Mouse (Mus musculus): ENCODE measurements around the gene Fmc1. TPM values are rescaled to one million over a fixed set of nuclear protein-coding genes. Genes with fewer than 3 reads are reported as not detected.

Gene Fmc1
- polyA plus RNA-seq (2014; fragmentation: Nextera tagmentation; extraction: Ambion mirVana): 189 and 195 TPM in 2 replicates

- WGBS (ENCODE audit: insufficient replicate concordance): 3% methylated on average over 41 of the region's 41 CpGs
- Histone ChIP-seq H3K9ac (ENCODE audit: low read depth, low read length) (peak within 1 kb of the TSS; percentile 98), H3K27ac (ENCODE audit: low read depth, low read length) (peak within 1 kb of the TSS; percentile 94), H3K27me3 (ENCODE audit: control insufficient read depth, insufficient read depth, low read length) (no peaks in the 10 kb centered on the region), H3K4me3 (ENCODE audit: low read depth, low read length) (peak within 1 kb of the TSS; percentile 82), H3K36me3 (ENCODE audit: control insufficient read depth, insufficient read depth, low read length) (no peaks in the 10 kb centered on the region), H3K9me3 (replicated peaks; ENCODE audit: control insufficient read depth, low read length) (no peaks in the 10 kb centered on the region), H3K4me2 (peak within 1 kb of the TSS; percentile 64), H3K4me1 (ENCODE audit: control insufficient read depth, insufficient read depth, low read length) (no peaks in the 10 kb centered on the region)
- ATAC-seq (replicated peaks; ENCODE audit: insufficient number of reproducible peaks, low FRiP score, low TSS enrichment): peak; percentile 84
Measured at GRCm38 (mm10) chr6:38533428-38534405, at the start of gene Fmc1. Gene Fmc1 (plus strand): TSS chr6:38533502.

GRCm38 (mm10) chr6:38492550-38492949, 40.8 kb upstream of the Fmc1 start:
- H3K4me1 ChIP-seq (ENCODE audit: control insufficient read depth, insufficient read depth, low read length): no peaks in the 10 kb centered on the region
- H3K9me3 ChIP-seq (replicated peaks; ENCODE audit: control insufficient read depth, low read length): no peaks in the 10 kb centered on the region
- H3K27ac ChIP-seq (ENCODE audit: low read depth, low read length): no peak overlapping the region
- no peak overlapping the region for H3K4me3 ChIP-seq (ENCODE audit: low read depth, low read length)
- WGBS (ENCODE audit: insufficient replicate concordance): 81% methylated on average over 3 of the region's 3 CpGs
- no peak overlapping the region for H3K9ac ChIP-seq (ENCODE audit: low read depth, low read length)
- ATAC-seq (replicated peaks; ENCODE audit: insufficient number of reproducible peaks, low FRiP score, low TSS enrichment): no peak
- H3K27me3 ChIP-seq (ENCODE audit: control insufficient read depth, insufficient read depth, low read length): no peaks in the 10 kb centered on the region
- no peak overlapping the region for H3K4me2 ChIP-seq
- H3K36me3 ChIP-seq (ENCODE audit: control insufficient read depth, insufficient read depth, low read length): peaks cover 17% of the 10 kb centered on the region

GRCm38 (mm10) chr6:38495641-38496040, 37.7 kb upstream of the Fmc1 start:
- Histone ChIP-seq H3K4me1 (ENCODE audit: control insufficient read depth, insufficient read depth, low read length) (no peaks in the 10 kb centered on the region), H3K27me3 (ENCODE audit: control insufficient read depth, insufficient read depth, low read length) (no peaks in the 10 kb centered on the region), H3K27ac (ENCODE audit: low read depth, low read length) (no peak overlapping the region), H3K9ac (ENCODE audit: low read depth, low read length) (no peak overlapping the region), H3K4me3 (ENCODE audit: low read depth, low read length) (no peak overlapping the region), H3K4me2 (no peak overlapping the region), H3K9me3 (replicated peaks; ENCODE audit: control insufficient read depth, low read length) (no peaks in the 10 kb centered on the region), H3K36me3 (ENCODE audit: control insufficient read depth, insufficient read depth, low read length) (peaks cover 24% of the 10 kb centered on the region)
- ATAC-seq (replicated peaks; ENCODE audit: insufficient number of reproducible peaks, low FRiP score, low TSS enrichment): no peak
- WGBS (ENCODE audit: insufficient replicate concordance): 48% methylated on average over 4 of the region's 4 CpGs

GRCm38 (mm10) chr6:38512096-38512495, 21.2 kb upstream of the Fmc1 start:
- Histone ChIP-seq H3K9me3 (replicated peaks; ENCODE audit: control insufficient read depth, low read length) (no peaks in the 10 kb centered on the region), H3K27ac (ENCODE audit: low read depth, low read length) (no peak overlapping the region), H3K4me3 (ENCODE audit: low read depth, low read length) (no peak overlapping the region), H3K36me3 (ENCODE audit: control insufficient read depth, insufficient read depth, low read length) (no peaks in the 10 kb centered on the region), H3K4me1 (ENCODE audit: control insufficient read depth, insufficient read depth, low read length) (no peaks in the 10 kb centered on the region), H3K4me2 (no peak overlapping the region), H3K9ac (ENCODE audit: low read depth, low read length) (no peak overlapping the region), H3K27me3 (ENCODE audit: control insufficient read depth, insufficient read depth, low read length) (no peaks in the 10 kb centered on the region)
- ATAC-seq (replicated peaks; ENCODE audit: insufficient number of reproducible peaks, low FRiP score, low TSS enrichment): no peak
- WGBS (ENCODE audit: insufficient replicate concordance): 97% methylated on average over 1 of the region's 1 CpGs

- H3K9ac ChIP-seq (ENCODE audit: low read depth, low read length): no peak overlapping the region
Measured at GRCm38 (mm10) chr6:38512830-38513229, 20.5 kb upstream of the Fmc1 start.

GRCm38 (mm10) chr6:38515201-38515600, 18.1 kb upstream of the Fmc1 start:
- no peaks in the 10 kb centered on the region for H3K27me3 ChIP-seq (ENCODE audit: control insufficient read depth, insufficient read depth, low read length)
- ATAC-seq (replicated peaks; ENCODE audit: insufficient number of reproducible peaks, low FRiP score, low TSS enrichment): no peak
- no peak overlapping the region for H3K4me2 ChIP-seq
- H3K36me3 ChIP-seq (ENCODE audit: control insufficient read depth, insufficient read depth, low read length): no peaks in the 10 kb centered on the region
- no peak overlapping the region for H3K4me3 ChIP-seq (ENCODE audit: low read depth, low read length)
- no peak overlapping the region for H3K9ac ChIP-seq (ENCODE audit: low read depth, low read length)
- H3K4me1 ChIP-seq (ENCODE audit: control insufficient read depth, insufficient read depth, low read length): no peaks in the 10 kb centered on the region
- no peak overlapping the region for H3K27ac ChIP-seq (ENCODE audit: low read depth, low read length)
- H3K9me3 ChIP-seq (replicated peaks; ENCODE audit: control insufficient read depth, low read length): no peaks in the 10 kb centered on the region
- 82% methylated on average over 4 of the region's 4 CpGs for WGBS (ENCODE audit: insufficient replicate concordance)

More at GRCm38 (mm10) chr6:38512830-38513229, 20.5 kb upstream of the Fmc1 start:
- no peaks in the 10 kb centered on the region for H3K4me1 ChIP-seq (ENCODE audit: control insufficient read depth, insufficient read depth, low read length)
- H3K9me3 ChIP-seq (replicated peaks; ENCODE audit: control insufficient read depth, low read length): no peaks in the 10 kb centered on the region
- no peak overlapping the region for H3K27ac ChIP-seq (ENCODE audit: low read depth, low read length)
- H3K4me2 ChIP-seq: no peak overlapping the region
- no peak for ATAC-seq (replicated peaks; ENCODE audit: insufficient number of reproducible peaks, low FRiP score, low TSS enrichment)
- H3K36me3 ChIP-seq (ENCODE audit: control insufficient read depth, insufficient read depth, low read length): no peaks in the 10 kb centered on the region
- H3K4me3 ChIP-seq (ENCODE audit: low read depth, low read length): no peak overlapping the region
- no peaks in the 10 kb centered on the region for H3K27me3 ChIP-seq (ENCODE audit: control insufficient read depth, insufficient read depth, low read length)

GRCm38 (mm10) chr6:38523851-38524250, 9.5 kb upstream of the Fmc1 start:
- Histone ChIP-seq H3K4me1 (ENCODE audit: control insufficient read depth, insufficient read depth, low read length) (peaks cover 4% of the 10 kb centered on the region; the same call in 1 of the 2 replicates), H3K27me3 (ENCODE audit: control insufficient read depth, insufficient read depth, low read length) (no peaks in the 10 kb centered on the region), H3K4me3 (ENCODE audit: low read depth, low read length) (no peak overlapping the region), H3K4me2 (peak overlapping the region; percentile 34), H3K9ac (ENCODE audit: low read depth, low read length) (no peak overlapping the region), H3K9me3 (replicated peaks; ENCODE audit: control insufficient read depth, low read length) (no peaks in the 10 kb centered on the region), H3K27ac (ENCODE audit: low read depth, low read length) (no peak overlapping the region), H3K36me3 (ENCODE audit: control insufficient read depth, insufficient read depth, low read length) (no peaks in the 10 kb centered on the region; the same call in 1 of the 2 replicates)
- ATAC-seq (replicated peaks; ENCODE audit: insufficient number of reproducible peaks, low FRiP score, low TSS enrichment): no peak
- 20% methylated on average over 8 of the region's 8 CpGs for WGBS (ENCODE audit: insufficient replicate concordance)

- no peak for ATAC-seq (replicated peaks; ENCODE audit: insufficient number of reproducible peaks, low FRiP score, low TSS enrichment)
- Histone ChIP-seq H3K9ac (ENCODE audit: low read depth, low read length) (no peak overlapping the region), H3K27ac (ENCODE audit: low read depth, low read length) (no peak overlapping the region), H3K9me3 (replicated peaks; ENCODE audit: control insufficient read depth, low read length) (no peaks in the 10 kb centered on the region), H3K4me3 (ENCODE audit: low read depth, low read length) (no peak overlapping the region), H3K4me2 (no peak overlapping the region), H3K36me3 (ENCODE audit: control insufficient read depth, insufficient read depth, low read length) (no peaks in the 10 kb centered on the region), H3K4me1 (ENCODE audit: control insufficient read depth, insufficient read depth, low read length) (no peaks in the 10 kb centered on the region), H3K27me3 (ENCODE audit: control insufficient read depth, insufficient read depth, low read length) (no peaks in the 10 kb centered on the region)
- WGBS (ENCODE audit: insufficient replicate concordance): 51% methylated on average over 5 of the region's 5 CpGs
Measured at GRCm38 (mm10) chr6:38531211-38531820, 2.0 kb upstream of the Fmc1 start.

All from heart, embryonic 11.5 days (tissue).